Mouse (Mus musculus): Measurements from ENCODE around the gene Anks3.

Anks3 gene

DNA sequence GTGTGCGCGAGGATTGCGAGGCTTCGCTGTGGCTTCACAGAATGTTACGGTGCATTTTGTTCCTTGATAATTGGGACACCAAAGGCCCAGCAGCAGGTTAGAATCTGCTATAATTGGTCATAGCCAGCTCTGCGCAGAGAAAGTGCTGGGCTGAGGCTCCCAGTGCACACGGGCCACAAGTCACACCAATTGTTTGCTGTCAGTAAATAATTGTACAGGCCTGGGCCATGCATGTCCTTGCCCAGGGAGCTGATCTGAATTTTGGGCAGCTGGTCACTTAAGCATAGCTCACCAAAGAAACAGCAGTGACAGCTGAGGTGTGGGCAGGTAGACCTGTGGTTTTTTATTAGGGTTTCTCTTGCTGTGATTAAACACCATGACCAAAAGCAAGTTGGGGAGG is 36.0 kb downstream of the Anks3 start:
- no peak for DNase-seq (ENCODE audit: low spot score in 2 of 2)

GRCm38 (mm10) chr16:4923996-4924395 is 40.0 kb downstream of the Anks3 start:
- DNase-seq (ENCODE audit: low spot score in 2 of 2): no peak

DNA sequence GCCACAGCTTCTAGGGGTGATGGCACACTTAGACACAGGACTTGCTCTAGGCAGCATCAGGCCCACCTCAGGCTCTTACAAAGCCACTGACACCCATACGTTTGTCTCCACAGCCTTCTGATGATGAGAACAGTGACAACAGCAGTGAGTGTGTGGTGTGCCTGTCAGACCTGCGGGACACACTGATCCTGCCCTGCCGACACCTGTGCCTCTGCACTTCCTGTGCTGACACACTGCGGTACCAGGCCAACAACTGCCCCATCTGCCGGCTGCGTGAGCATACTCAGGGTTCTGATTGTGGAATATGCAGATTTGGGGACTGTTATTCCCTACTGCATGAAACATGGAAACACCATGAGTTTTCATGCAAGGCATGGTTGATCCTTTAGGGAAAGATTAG is 41.5 kb downstream of the Anks3 start:
- DNase-seq (ENCODE audit: low spot score in 2 of 2): no peak

GRCm38 (mm10) chr16:4920556-4920955 is 43.4 kb downstream of the Anks3 start:
- DNase-seq (ENCODE audit: low spot score in 2 of 2): no peak

GRCm38 (mm10) chr16:4916608-4917007 is 47.4 kb downstream of the Anks3 start:
- DNase-seq (ENCODE audit: low spot score in 2 of 2): no peak

DNA sequence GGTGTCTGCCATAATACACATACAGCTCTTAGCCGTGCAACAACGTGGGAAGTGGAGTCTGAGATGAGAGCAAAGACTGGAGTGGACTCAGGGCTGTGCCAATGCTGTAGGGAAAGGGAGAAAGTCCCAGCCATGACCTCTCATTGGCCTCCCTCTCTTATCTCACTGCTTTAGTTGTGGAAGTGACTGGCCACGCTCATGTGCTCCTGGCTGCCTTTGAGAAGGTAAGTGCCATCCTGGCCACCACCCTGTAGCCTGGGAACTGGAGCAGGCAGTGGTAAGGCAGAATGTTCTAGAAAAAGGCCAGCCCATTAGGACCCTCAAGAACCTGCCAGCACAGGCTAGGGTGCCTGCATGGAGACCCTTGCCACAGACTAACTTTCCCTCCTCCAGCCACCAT is 48.1 kb downstream of the Anks3 start:
- no peak for DNase-seq (ENCODE audit: low spot score in 2 of 2)

DNA sequence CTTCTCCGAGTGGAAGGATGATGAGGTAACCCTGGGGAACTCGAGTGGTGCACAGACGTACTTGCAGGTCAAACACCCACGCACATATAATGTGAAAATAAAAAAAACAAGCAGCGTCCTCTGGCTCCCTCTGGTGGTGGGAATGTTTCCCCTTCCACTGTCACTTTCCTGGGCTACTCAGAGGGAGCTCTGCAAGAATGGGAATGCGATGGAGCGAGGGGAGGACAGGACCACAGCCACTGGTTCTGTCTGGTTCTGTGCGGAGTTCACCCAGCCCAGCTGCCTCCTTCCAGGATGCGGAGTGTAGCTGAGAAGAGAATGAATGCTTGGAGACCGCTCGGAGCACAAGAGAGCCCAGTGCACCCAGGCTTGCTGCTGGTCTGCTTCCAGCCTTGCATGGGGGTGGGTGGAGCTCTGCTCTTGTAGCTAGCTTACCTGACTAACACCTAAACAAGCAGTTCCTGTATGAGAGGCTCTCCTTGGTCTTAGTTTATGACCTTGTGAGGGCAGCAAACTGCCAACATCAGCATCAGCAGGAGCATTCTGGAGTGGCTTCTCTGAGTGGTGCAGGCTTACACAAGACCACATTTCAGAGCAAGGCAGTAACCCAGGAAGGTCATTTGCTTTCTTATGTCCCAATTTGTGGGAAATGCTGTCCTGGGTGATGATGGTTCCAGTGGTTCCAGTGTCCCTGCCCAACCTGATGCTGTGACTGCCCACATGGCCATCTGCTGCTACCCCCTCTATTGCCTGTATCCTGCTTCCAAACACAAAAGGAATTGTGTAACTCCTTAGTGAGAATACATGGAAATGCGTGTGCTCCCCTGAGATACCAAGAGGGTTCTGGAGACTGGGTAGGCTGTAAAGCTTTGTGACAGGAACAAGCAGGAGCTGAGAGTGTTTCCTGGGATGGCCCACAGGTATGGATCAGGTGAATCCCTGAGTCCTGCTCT is 49.9 kb downstream of the Anks3 start:
- peak; percentile 71 to 81 for DNase-seq (ENCODE audit: low spot score in 2 of 2)

GRCm38 (mm10) chr16:4912907-4913782 is 50.9 kb downstream of the Anks3 start:
- DNase-seq (ENCODE audit: low spot score in 2 of 2): no peak

- no peak for DNase-seq (ENCODE audit: low spot score in 2 of 2)
These were observed 51.8 kb downstream of the Anks3 start for GRCm38 (mm10) chr16:4912074-4912648.

DNA sequence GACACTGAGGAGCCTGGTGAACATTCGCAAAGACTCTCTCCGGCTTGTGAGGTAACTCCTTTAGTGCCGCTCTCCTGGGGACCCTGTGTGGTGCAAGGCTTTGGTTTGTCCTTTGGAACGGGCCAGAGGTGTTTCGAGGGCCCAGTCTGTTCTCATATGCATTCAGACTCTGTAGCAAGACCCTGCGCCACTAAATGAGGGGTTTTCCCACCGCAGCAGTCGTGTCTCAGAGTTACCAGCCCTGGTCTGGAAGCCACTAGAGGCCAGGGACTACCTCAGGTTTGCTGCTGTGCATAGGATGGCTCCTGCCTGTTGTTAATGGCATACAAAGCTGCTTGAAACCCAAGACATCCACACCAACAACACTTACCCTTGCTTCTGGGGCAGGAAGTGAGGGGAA is 53.2 kb downstream of the Anks3 start:
- no peak for DNase-seq (ENCODE audit: low spot score in 2 of 2)

GRCm38 (mm10) chr16:4909745-4910144 is 54.3 kb downstream of the Anks3 start:
- no peak for DNase-seq (ENCODE audit: low spot score in 2 of 2)

DNA sequence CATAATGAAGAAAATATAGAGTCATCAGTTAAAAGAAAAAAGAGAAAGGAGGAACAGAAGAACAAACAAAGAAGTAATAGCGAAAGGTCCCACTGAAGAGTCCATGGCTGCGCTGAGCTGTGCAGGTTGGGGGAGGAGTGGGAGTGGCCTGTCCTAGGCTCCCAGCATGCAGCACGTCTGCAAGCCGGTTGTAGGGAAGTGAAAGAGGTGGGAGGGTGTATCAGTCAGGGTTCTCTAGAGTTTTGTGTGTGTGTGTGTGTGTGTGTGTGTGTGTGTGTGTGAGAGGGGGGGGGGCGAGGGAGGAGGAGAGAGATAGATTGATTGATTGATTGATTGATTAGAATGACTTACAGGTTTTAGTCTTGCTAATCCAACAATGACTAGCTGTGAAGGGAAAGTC is 56.0 kb downstream of the Anks3 start:
- no peak for DNase-seq (ENCODE audit: low spot score in 2 of 2)

DNA sequence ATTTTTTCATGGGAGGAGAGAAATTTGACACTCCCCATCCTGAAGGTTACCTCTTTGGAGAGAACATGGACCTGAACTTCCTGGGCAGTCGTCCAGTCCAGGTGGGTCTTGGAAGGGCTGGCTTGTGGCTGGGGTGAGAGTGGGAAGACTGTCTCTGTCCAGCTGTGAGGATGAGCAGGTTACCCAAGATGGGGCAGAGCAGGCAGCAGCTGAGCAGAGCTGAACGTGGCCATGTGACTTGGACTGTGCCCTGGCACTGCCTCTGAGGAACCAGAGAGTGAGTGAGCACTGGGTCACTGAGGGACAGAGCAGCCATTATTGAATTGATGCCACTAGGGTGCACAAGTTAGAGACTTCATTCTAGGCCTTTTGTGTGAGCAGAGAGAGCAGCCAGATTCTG is 56.6 kb downstream of the Anks3 start:
- no peak for DNase-seq (ENCODE audit: low spot score in 2 of 2)

GRCm38 (mm10) chr16:4906559-4906958 is 57.4 kb downstream of the Anks3 start:
- no peak for DNase-seq (ENCODE audit: low spot score in 2 of 2)

- no peak for DNase-seq (ENCODE audit: low spot score in 2 of 2)
These were observed 58.4 kb downstream of the Anks3 start for GRCm38 (mm10) chr16:4905591-4905990.

DNA sequence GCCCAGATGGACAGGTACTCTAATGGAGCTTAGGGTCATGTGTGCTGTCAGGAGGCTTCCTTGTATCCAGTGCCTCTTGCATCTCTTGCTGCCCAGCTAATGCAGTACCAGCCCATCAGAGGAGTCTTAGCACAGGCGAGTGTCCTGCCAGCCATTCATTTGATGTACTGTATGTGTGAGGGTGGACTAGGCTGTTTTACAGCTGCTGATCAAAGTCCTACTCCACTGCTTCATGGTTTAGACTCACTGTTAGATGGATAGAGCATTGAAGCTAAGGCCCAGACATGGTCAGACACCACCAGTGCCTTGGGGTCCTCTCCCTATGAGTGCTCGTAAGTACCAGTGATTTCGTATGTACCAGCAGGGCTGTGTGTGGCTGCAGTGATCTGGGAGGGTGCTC is 59.1 kb downstream of the Anks3 start:
- no peak for DNase-seq (ENCODE audit: low spot score in 2 of 2)

DNA sequence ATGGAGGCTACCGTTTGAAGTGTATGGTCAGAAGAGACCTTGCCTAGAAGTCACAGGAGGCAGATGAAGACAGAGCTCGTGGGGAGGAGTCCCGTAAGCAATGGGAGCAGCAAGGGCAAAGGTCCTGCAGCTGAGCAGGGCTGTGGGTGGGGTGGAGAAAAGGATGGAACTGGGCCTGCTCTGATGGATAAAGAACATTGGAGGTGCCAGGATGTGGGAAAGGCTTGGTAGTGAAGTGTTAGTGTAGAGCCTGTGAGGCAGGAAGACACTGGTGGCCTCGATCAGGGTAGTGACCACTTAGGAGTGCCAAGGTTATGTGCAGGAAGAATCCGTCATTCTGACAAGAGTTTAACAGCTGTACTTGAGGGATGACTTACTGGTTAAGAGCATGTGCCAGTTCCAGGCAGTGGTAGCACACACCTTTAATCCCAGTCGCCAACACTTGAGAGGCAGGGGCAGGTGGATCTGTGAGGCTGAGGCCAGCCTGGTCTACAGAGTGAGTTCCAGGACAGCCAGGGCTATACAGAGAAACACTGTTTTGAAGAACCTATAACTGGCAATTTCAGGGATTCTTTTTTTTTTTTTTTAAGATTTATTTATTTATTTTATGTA is 60.4 kb downstream of the Anks3 start:
- DNase-seq (ENCODE audit: low spot score in 2 of 2): no peak

DNA sequence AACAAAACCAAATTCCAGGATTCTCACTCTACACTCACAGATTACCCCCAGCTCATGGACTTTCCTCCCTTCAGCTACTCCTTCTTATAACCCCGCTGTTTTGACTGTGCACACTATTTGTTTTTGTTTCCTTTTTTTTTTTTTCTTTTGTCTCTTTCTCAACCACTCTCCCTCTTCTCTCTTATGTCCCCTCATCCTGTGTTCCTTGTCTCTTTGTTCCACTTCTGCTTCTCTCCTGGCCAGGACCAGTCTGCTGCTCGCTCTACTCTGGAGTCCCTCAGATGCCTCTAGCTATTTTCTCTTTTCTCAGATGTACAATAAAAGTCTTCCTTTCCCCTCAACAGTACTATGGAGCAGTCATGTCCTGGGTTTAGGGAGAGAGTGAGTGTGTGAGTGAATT is 61.6 kb downstream of the Anks3 start:
- DNase-seq (ENCODE audit: low spot score in 2 of 2): no peak

DNA sequence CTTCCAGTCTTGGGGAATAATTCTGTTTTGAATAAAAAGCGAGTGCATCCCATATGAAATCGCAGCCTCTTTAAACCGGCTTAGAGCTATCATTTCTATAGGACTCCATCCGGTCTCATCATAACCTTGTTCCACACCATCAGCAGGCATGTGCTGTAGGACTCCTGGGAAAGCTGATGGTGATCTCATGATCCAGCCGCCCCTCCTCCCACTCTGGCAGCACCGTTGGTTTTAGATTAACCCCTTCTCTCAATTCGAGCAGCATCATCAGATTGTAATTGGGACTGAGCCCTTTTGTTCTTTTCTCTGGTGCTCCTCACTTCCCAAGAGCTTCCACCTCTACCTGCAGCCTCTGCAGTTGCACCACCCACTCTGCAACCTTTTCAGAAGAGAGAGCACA is 62.8 kb downstream of the Anks3 start:
- DNase-seq (ENCODE audit: low spot score in 2 of 2): no peak

- DNase-seq (ENCODE audit: low spot score in 2 of 2): no peak
These were observed 64.3 kb downstream of the Anks3 start for GRCm38 (mm10) chr16:4899711-4900110.

DNA sequence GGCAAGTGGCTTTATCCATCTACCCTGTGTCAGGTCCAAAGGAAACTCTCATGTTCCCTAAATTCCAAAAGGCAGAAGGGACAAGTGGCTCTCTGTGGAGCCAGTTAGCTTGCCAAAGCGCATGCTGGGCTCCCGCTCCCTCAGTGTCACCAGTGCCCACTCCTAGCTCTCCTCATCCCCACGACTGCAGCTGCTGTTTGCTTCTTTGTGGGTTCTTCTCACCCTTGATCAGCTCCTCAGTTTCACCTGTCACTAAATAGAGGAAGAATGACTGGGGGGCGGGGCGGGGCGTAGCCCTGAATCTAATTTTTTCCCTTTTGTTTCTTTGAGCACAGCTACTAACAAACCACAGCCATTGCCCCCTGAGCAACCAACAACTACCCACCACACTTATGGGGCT is 65.1 kb downstream of the Anks3 start:
- DNase-seq (ENCODE audit: low spot score in 2 of 2): no peak

- DNase-seq (ENCODE audit: low spot score in 2 of 2): no peak
These were observed 66.8 kb downstream of the Anks3 start for GRCm38 (mm10) chr16:4897146-4897730.
